Mouse (Mus musculus) megakaryocyte-erythroid progenitor cell, adult 5-6 weeks (primary cell): ENCODE results near the gene Svbp. TPM values are rescaled to one million over a fixed set of nuclear protein-coding genes. Genes with fewer than 3 reads are reported as not detected.

Experiments used
- ATAC-seq: replicated peaks from 2 replicates; pipeline ENCODE4 v1.8.0; 2016; ENCODE audit warnings: mild to moderate bottlenecking, inconsistent platforms; ENCODE audit not compliant: severe bottlenecking, poor library complexity, low FRiP score, low TSS enrichment
- total RNA-seq, 2 experiments: library from RNA; stranded (forward) in 1 of 2; stranded (reverse) in 1 of 2; fragments of 200-1000, 215-1000 nt in 1 of 2; fragments of >200 nt in 1 of 2; fragmentation: Nextera tagmentation in 1 of 2; gene quantifications; 2 replicates each; pipeline ENCODE4 v1.2.3; 2014 to 2017

Gene Svbp
- total RNA-seq (2014; fragmentation: Nextera tagmentation): 107 and 124 TPM in 2 replicates
- total RNA-seq (2017): 47.7 and 52.9 TPM in 2 replicates

DNA sequence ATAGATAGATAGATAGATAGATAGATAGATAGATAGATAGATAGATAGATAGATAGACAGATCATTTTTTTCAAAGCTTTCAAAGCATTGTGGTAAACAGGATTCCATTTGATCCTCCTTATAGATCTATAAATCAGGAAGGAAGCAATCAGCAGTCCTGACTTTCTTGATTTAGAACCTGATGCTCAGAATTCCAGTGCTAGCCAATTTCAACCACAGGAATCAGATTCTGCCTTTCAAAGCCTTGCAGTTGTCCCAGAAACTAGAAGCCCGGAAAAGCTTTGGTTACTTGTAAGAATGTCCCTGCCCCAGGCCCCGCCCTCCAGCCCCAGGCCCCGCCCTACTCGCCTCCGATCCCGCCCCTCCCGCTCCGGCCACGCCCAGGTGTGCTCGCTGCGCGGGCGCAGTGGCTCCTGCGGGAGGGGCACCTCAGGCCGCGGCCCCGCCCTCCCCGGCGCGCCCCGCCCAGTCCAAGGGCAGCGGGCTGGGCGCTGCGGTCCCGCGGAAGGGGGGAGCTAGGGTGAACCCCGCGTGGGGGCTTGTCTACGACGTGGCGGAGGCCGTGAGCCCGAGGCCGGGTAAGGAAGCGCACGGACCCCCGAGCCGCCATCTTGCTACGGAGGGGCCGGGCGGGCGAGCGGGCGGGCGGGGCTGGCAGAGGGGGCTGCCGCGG lies at the start of gene Svbp:
TSS of gene Svbp (plus strand) at position 398 of the 673 bp plus-strand sequence.
- peak; percentile 48 for ATAC-seq

DNA sequence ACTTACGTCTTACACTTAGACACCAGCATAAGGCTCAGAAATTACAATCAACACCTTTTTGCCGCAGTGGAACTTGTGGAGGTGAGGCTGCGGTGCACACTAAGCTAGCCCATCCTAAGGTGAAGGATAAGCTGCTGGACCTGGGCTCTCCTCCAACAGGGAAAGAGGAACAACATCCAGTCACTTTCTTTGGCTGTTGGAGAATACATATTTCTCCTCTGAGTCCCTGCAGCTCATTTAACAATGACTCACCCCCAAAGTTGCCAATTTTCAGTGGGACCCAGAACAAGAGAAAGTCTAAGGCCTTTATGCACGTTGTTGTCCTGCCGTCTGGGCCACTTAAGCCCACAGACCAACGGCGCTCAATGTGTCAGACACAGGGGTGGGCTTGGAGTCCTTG lies 48.3 kb upstream of the Svbp start:
- ATAC-seq: no peak

GRCm38 (mm10) chr4:119147347-119147746 lies 47.8 kb upstream of the Svbp start:
- ATAC-seq: no peak

- ATAC-seq: no peak
Observed at GRCm38 (mm10) chr4:119148741-119149140, 46.4 kb upstream of the Svbp start.

DNA sequence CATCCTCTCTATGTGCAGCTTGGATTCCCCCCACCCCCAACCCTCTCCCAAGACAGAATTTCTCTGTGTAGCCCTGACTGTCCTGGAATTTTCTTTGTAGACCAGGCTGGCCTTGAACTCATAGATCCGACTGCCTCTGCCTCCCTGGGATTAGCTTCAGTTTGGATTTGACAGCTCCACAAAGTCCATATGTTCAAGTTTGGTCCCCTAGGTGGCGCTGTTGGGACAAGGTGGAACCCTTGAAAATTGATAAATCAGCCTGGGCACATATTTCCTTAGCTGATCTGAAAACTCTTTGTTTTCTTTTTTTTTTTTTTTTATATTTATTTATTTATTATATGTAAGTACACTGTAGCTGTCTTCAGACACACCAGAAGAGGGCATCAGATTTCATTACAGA lies 37.9 kb upstream of the Svbp start:
- peak; percentile 44 for ATAC-seq

- no peak for ATAC-seq
Observed at GRCm38 (mm10) chr4:119157891-119158290, 37.2 kb upstream of the Svbp start.

- no peak for ATAC-seq
Observed at GRCm38 (mm10) chr4:119161358-119161757, 33.7 kb upstream of the Svbp start.

GRCm38 (mm10) chr4:119162990-119163389 lies 32.1 kb upstream of the Svbp start:
- ATAC-seq: no peak

- ATAC-seq: no peak
Observed at GRCm38 (mm10) chr4:119165916-119166315, 29.2 kb upstream of the Svbp start.

DNA sequence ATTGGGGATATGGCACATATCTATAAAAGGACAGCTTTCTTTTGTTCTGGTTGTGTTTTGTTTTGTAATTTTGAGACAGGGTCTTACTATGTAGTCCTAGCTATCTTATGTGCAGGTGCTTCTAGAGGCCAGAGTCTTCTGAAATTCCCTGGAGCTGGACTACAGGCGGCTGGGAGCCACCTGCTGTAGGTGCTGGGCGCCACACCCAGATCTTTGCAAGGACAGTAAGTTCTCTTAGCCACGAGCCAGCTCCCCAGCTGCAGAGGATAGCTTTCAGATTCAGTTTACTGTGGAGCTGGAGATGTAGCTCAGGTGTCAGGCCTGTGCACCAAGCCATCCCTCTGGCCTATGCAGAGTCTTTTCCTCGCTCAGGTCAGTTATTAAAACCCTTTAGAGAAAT lies 28.0 kb upstream of the Svbp start:
- ATAC-seq: no peak

- peak; percentile 80 for ATAC-seq
Observed at GRCm38 (mm10) chr4:119167663-119168062, 27.4 kb upstream of the Svbp start.

- no peak for ATAC-seq
Observed at GRCm38 (mm10) chr4:119172919-119173650, 22.0 kb upstream of the Svbp start.

- ATAC-seq: peak; percentile 97
Observed at GRCm38 (mm10) chr4:119173851-119174453, 21.2 kb upstream of the Svbp start, which contains the start of gene Zfp691. Gene Zfp691 (minus strand): TSS chr4:119174195.

- no peak for ATAC-seq
Observed at GRCm38 (mm10) chr4:119177702-119178101, 17.4 kb upstream of the Svbp start.

DNA sequence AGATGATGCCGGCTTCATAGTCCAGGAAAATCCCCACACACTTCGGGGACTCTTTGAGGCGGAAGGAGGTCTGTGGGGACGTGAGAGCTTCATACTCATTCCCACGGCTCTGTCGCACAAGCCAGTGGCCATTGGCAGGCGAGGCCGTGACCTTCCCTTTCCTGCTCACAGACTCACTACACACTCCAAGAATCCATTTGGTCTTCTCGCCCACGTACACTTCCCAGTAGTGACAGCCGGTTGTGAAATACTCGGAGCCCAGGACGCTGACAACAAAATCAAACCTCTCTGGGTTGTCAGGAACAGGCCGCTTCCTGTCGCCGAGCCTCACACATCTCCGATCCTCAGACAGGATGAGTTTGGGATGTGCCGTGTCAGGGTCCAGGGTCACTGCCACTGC lies 16.8 kb upstream of the Svbp start:
- ATAC-seq: no peak

GRCm38 (mm10) chr4:119180133-119180707 lies 14.9 kb upstream of the Svbp start:
- no peak for ATAC-seq

- no peak for ATAC-seq
Observed at GRCm38 (mm10) chr4:119181456-119181855, 13.7 kb upstream of the Svbp start.

DNA sequence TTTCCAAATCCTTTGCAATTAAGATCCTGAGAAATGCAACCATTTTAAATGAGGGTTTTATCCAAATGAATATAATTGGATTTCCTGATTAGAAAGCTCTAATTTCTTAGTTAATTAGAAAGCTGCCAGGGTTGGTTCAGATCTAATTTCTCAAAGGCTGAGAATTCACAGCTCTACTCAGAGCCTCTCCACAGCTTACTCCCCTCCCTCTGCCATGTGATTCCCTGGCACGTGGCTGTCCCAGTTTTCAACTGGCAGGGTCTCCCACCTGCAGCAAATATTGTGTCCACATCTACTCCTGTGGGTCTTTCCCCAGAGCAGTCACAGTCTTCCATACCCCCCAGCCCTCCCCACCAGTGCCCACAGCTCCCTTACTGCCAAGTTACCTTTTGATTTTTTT lies 11.6 kb upstream of the Svbp start:
- no peak for ATAC-seq

GRCm38 (mm10) chr4:119185771-119186170 lies 9.3 kb upstream of the Svbp start:
- ATAC-seq: no peak

DNA sequence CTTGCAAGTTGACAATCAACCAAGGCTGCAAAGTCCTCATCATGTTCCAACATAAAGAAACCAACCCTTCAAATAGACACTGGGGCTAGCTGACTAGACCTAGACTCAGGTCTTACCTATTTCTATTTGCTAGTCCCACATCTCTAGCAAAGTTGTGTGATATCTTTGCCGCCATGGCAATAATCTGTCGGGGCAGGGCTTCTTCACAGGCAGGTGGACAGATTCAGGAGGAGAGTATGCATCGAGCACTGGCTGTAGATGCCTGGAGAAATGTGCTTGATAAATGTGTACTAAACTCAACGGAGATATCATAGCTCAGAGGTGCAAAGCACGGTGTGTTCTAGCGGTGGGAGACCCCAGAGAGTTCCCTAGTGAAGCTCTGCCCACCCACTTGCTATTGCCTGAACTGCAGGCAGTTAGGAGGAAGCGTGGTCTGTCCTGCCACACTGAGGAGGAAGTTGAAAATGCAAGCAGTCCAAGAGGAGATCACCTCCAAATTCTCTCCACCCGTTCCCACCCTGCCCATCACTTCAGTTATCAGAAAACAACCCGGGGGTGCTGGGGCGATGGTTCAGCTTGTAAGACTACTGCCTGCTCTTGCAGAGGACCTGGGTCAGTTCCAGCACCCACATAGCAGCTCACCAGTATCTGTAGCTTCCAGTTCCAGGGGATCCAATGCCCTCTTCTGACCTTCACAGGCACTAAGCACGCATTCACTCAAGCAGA lies 6.9 kb upstream of the Svbp start:
- peak; percentile 63 for ATAC-seq
